Mouse (Mus musculus): Measurements from ENCODE around the gene Grin2c. TPM values are rescaled to one million over a fixed set of nuclear protein-coding genes. Genes with fewer than 3 reads are reported as not detected.
A peak's percentile ranks its signal among the peaks of the same experiment; 100 is the strongest.

The Grin2c gene
- polyA plus RNA-seq, 1 experiment from 2014 or later, result 0.24 TPM

DNA sequence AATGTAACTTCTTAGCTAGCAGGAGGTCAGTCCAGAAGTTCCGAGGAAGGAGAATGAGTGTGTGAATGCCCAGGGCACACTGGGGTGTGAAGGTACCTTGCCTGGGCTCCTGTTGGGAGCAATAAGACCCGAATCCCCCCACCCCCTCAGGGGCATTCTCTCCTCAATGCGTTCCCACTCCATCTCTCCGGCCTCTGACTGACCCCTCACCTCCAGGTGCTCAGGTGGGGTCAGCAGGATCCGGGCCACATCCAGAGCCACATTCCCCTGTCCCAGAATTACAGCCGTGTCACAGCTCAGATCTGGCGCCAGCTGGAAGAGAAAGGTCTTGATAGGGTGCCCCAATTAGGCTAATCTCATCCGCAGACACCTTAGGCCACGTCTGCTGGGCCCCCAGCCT is 4.0 kb upstream of the Grin2c start:
- H3K9me3 ChIP-seq (ENCODE audit: control insufficient read depth, low read length), result no peaks in the 10 kb centered on the region
- H3K4me3 ChIP-seq (ENCODE audit: low read depth, low read length), result no peak overlapping the region
- H3K4me1 ChIP-seq (ENCODE audit: control insufficient read depth, insufficient read depth, low read length), result peaks cover 10% of the 10 kb centered on the region
- no peak overlapping the region for H3K9ac ChIP-seq (replicated peaks; ENCODE audit: low read depth, low read length)
- WGBS, result 90% methylated on average over 9 of the region's 9 CpGs
- H3K4me2 ChIP-seq (ENCODE audit: low read depth, low read length), result no peak overlapping the region
- H3K36me3 ChIP-seq (ENCODE audit: control insufficient read depth, insufficient read depth, low read length), result peaks cover 10% of the 10 kb centered on the region
- ATAC-seq (ENCODE audit: low read depth), result no peak
- peaks cover 27% of the 10 kb centered on the region for H3K27me3 ChIP-seq (ENCODE audit: control insufficient read depth, insufficient read depth, low read length)
- H3K27ac ChIP-seq (ENCODE audit: low read depth, low read length), result no peak overlapping the region

GRCm38 (mm10) chr11:115270148-115270861 is 3.3 kb upstream of the Grin2c start:
- peaks cover 32% of the 10 kb centered on the region for H3K27me3 ChIP-seq (ENCODE audit: control insufficient read depth, insufficient read depth, low read length)
- peak; percentile 25; the same call in 1 of the 2 replicates for ATAC-seq (ENCODE audit: low read depth)
- H3K27ac ChIP-seq (ENCODE audit: low read depth, low read length), result no peak overlapping the region
- 36% methylated on average over 19 of the region's 19 CpGs for WGBS
- H3K36me3 ChIP-seq (ENCODE audit: control insufficient read depth, insufficient read depth, low read length), result peaks cover 10% of the 10 kb centered on the region
- no peaks in the 10 kb centered on the region for H3K9me3 ChIP-seq (ENCODE audit: control insufficient read depth, low read length)
- H3K4me2 ChIP-seq (ENCODE audit: low read depth, low read length), result no peak overlapping the region
- H3K9ac ChIP-seq (replicated peaks; ENCODE audit: low read depth, low read length), result no peak overlapping the region
- peaks cover 5% of the 10 kb centered on the region for H3K4me1 ChIP-seq (ENCODE audit: control insufficient read depth, insufficient read depth, low read length)
- no peak overlapping the region for H3K4me3 ChIP-seq (ENCODE audit: low read depth, low read length)

- no peak overlapping the region for H3K4me3 ChIP-seq (ENCODE audit: low read depth, low read length)
- H3K9me3 ChIP-seq (ENCODE audit: control insufficient read depth, low read length), result no peaks in the 10 kb centered on the region
- H3K9ac ChIP-seq (replicated peaks; ENCODE audit: low read depth, low read length), result no peak overlapping the region
- H3K27ac ChIP-seq (ENCODE audit: low read depth, low read length), result no peak overlapping the region
- no peak overlapping the region for H3K4me2 ChIP-seq (ENCODE audit: low read depth, low read length)
- peaks cover 36% of the 10 kb centered on the region for H3K27me3 ChIP-seq (ENCODE audit: control insufficient read depth, insufficient read depth, low read length)
- peaks cover 10% of the 10 kb centered on the region for H3K36me3 ChIP-seq (ENCODE audit: control insufficient read depth, insufficient read depth, low read length)
- 92% methylated on average over 27 of the region's 27 CpGs for WGBS
- ATAC-seq (ENCODE audit: low read depth), result no peak
- peaks cover 5% of the 10 kb centered on the region for H3K4me1 ChIP-seq (ENCODE audit: control insufficient read depth, insufficient read depth, low read length)
These were observed 2.5 kb upstream of the Grin2c start for GRCm38 (mm10) chr11:115269330-115270066.

- peaks cover 10% of the 10 kb centered on the region for H3K36me3 ChIP-seq (ENCODE audit: control insufficient read depth, insufficient read depth, low read length)
- no peak overlapping the region for H3K4me3 ChIP-seq (ENCODE audit: low read depth, low read length)
- no peak overlapping the region for H3K27ac ChIP-seq (ENCODE audit: low read depth, low read length)
- ATAC-seq (ENCODE audit: low read depth), result no peak
- H3K9me3 ChIP-seq (ENCODE audit: control insufficient read depth, low read length), result no peaks in the 10 kb centered on the region
- peaks cover 5% of the 10 kb centered on the region for H3K4me1 ChIP-seq (ENCODE audit: control insufficient read depth, insufficient read depth, low read length)
- no peak overlapping the region for H3K4me2 ChIP-seq (ENCODE audit: low read depth, low read length)
- 77% methylated on average over 11 of the region's 11 CpGs for WGBS
- H3K9ac ChIP-seq (replicated peaks; ENCODE audit: low read depth, low read length), result no peak overlapping the region
- peaks cover 39% of the 10 kb centered on the region for H3K27me3 ChIP-seq (ENCODE audit: control insufficient read depth, insufficient read depth, low read length)
These were observed 915 bp upstream of the Grin2c start for GRCm38 (mm10) chr11:115267958-115268357.

DNA sequence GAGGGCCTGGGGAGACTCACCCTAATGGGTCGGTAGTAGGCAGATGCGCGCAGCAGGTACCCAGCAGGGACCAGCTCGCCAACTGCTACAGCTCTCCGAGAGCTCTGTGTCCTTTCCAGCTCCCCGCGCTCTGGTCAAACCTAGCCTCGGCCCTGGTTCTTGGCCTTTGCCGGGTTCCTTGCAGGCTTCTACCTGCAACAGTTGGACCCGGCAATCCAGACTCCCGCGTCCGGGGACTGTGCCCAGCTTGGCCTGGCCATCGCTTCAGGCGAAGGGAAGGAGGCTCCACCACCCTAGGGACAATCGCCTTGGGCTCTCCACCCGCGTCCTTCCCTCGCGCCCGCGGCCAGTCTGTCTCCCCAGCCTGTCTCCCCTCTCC is 654 bp downstream of the Grin2c start:
- Histone ChIP-seq H3K36me3 (ENCODE audit: control insufficient read depth, insufficient read depth, low read length) (peaks cover 10% of the 10 kb centered on the region), H3K27me3 (ENCODE audit: control insufficient read depth, insufficient read depth, low read length) (peaks cover 45% of the 10 kb centered on the region), H3K4me1 (ENCODE audit: control insufficient read depth, insufficient read depth, low read length) (peaks cover 5% of the 10 kb centered on the region), H3K9ac (replicated peaks; ENCODE audit: low read depth, low read length) (no peak overlapping the region), H3K9me3 (ENCODE audit: control insufficient read depth, low read length) (no peaks in the 10 kb centered on the region), H3K4me3 (ENCODE audit: low read depth, low read length) (peak overlapping the region; percentile 25; the same call in 1 of the 2 replicates), H3K27ac (ENCODE audit: low read depth, low read length) (no peak overlapping the region), H3K4me2 (ENCODE audit: low read depth, low read length) (peak overlapping the region; percentile 45)
- no peak for ATAC-seq (ENCODE audit: low read depth)
- 2% methylated on average over 22 of the region's 22 CpGs for WGBS

GRCm38 (mm10) chr11:115265771-115266399 is 1.2 kb downstream of the Grin2c start:
- Histone ChIP-seq H3K4me2 (ENCODE audit: low read depth, low read length) (no peak overlapping the region), H3K27ac (ENCODE audit: low read depth, low read length) (no peak overlapping the region), H3K27me3 (ENCODE audit: control insufficient read depth, insufficient read depth, low read length) (peaks cover 45% of the 10 kb centered on the region), H3K9me3 (ENCODE audit: control insufficient read depth, low read length) (no peaks in the 10 kb centered on the region), H3K4me1 (ENCODE audit: control insufficient read depth, insufficient read depth, low read length) (peaks cover 5% of the 10 kb centered on the region), H3K36me3 (ENCODE audit: control insufficient read depth, insufficient read depth, low read length) (peaks cover 10% of the 10 kb centered on the region), H3K9ac (replicated peaks; ENCODE audit: low read depth, low read length) (no peak overlapping the region), H3K4me3 (ENCODE audit: low read depth, low read length) (no peak overlapping the region)
- ATAC-seq (ENCODE audit: low read depth), result no peak
- WGBS, result 5% methylated on average over 20 of the region's 20 CpGs

DNA sequence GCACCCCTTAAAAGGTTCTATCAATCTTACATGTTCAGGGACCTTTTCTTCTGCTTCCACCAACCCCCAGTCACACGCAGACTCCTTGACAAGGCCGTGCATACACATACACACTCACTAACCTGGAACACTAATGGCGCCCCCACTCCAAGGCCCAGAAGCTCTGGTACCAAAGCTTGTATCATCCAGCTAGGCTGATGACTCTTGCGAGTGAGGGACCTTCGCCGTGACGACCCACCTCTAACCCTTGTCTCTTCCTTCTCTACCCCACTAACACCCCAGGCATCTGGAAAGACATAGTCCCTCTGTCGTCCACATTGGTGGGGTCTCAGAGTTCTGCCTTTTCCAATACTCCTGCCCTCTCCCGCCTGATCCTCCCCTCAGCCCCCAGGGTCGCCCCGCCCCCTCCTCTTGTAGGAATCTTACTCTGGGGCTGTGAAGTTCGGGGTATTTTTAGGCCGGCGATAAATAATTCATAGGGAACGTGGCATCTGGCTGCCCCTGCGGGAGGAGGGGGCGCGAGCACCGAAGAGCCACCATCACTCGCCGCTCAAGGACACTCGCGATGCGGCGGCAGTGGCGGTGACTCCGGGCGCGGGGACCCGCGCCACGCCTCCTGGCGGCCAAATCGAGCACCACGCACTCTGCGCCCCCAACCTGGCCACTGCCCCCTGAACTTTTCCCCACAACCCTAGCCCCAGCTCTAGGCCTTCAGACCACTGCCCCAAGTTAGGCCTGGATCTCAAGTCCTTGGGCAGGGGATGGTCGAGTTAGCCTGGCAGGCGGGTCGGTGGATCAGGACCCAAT is 2.0 kb downstream of the Grin2c start:
- no peak overlapping the region for H3K4me3 ChIP-seq (ENCODE audit: low read depth, low read length)
- H3K4me2 ChIP-seq (ENCODE audit: low read depth, low read length), result peak overlapping the region; percentile 21
- H3K9me3 ChIP-seq (ENCODE audit: control insufficient read depth, low read length), result no peaks in the 10 kb centered on the region
- H3K27me3 ChIP-seq (ENCODE audit: control insufficient read depth, insufficient read depth, low read length), result peaks cover 45% of the 10 kb centered on the region
- peaks cover 10% of the 10 kb centered on the region; the same call in 1 of the 2 replicates for H3K36me3 ChIP-seq (ENCODE audit: control insufficient read depth, insufficient read depth, low read length)
- no peak overlapping the region for H3K27ac ChIP-seq (ENCODE audit: low read depth, low read length)
- no peak overlapping the region for H3K9ac ChIP-seq (replicated peaks; ENCODE audit: low read depth, low read length)
- no peak for ATAC-seq (ENCODE audit: low read depth)
- WGBS, result 4% methylated on average over 37 of the region's 39 CpGs
- H3K4me1 ChIP-seq (ENCODE audit: control insufficient read depth, insufficient read depth, low read length), result peaks cover 5% of the 10 kb centered on the region; the same call in 1 of the 2 replicates

DNA sequence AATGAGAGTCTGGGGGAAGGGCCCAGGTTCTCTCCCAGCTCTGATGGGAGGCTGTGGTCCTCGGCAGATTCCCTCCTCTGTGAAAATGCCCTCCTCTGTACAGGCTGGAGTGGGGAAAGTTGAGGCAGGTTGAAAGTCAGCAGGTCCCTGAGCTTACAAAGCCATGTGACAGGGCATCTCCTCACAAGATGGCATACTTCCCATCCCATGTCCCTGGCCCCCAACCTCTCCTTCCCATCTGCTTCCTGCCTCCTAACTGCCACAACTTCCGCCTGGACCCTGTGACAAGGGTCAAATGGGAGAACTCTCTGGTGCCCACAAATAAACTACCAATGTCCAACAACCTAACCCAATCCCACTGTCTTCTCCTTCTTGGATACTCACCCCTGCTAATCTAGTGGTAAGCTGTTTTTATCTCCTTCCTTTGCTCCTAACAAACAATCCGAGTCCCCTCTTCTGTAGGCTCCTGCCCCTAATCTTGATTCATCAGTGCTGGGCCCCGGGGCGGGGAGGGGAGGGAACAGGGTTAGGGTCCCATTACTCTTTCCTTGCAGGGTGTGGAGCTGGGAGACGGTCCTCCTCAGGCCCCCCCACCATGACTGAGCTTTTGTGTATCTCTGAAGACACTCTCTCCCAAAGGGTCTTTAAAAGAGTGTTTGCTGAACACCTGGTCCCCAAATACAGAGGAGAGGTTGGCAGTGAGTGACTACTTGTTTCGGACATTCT is 2.7 kb downstream of the Grin2c start:
- no peak overlapping the region for H3K4me2 ChIP-seq (ENCODE audit: low read depth, low read length)
- no peak overlapping the region for H3K27ac ChIP-seq (ENCODE audit: low read depth, low read length)
- peaks cover 48% of the 10 kb centered on the region for H3K27me3 ChIP-seq (ENCODE audit: control insufficient read depth, insufficient read depth, low read length)
- no peak overlapping the region for H3K9ac ChIP-seq (replicated peaks; ENCODE audit: low read depth, low read length)
- no peaks in the 10 kb centered on the region for H3K9me3 ChIP-seq (ENCODE audit: control insufficient read depth, low read length)
- H3K4me3 ChIP-seq (ENCODE audit: low read depth, low read length), result no peak overlapping the region
- H3K4me1 ChIP-seq (ENCODE audit: control insufficient read depth, insufficient read depth, low read length), result peaks cover 5% of the 10 kb centered on the region; the same call in 1 of the 2 replicates
- no peak for ATAC-seq (ENCODE audit: low read depth)
- peaks cover 7% of the 10 kb centered on the region; the same call in 1 of the 2 replicates for H3K36me3 ChIP-seq (ENCODE audit: control insufficient read depth, insufficient read depth, low read length)
- WGBS, result 73% methylated on average over 7 of the region's 7 CpGs
